Mouse (Mus musculus) T-cell, adult 66 days (primary cell): Measurements from ENCODE around the gene Klre1. TPM values are rescaled to one million over a fixed set of nuclear protein-coding genes. Genes with fewer than 3 reads are reported as not detected.

Source experiments
- total RNA-seq, 2 experiments: library from RNA; stranded (reverse); gene quantifications; 3 replicates in 1 of 2; 4 replicates in 1 of 2; pipeline ENCODE4 v1.2.4; 2023

Klre1 gene
- total RNA-seq, result 10 to 100 TPM in 1 of 2 experiments, 1 to 10 TPM in 1; 6.9 to 11.7 TPM

GRCm38 (mm10) chr6:129577605-129578004, at the start of gene Klre1:
Gene Klre1, plus strand, starts transcription at chr6:129577905.

GRCm38 (mm10) chr6:129532942-129533860, 44.5 kb upstream of the Klre1 start, which contains the start of gene Gabarapl1:
Gene Gabarapl1, plus strand, starts transcription at chr6:129533160.

GRCm38 (mm10) chr6:129591508-129591907, 13.8 kb downstream of the Klre1 start, which contains the start of gene Klrd1:
Gene Klrd1, plus strand, starts transcription at chr6:129591782.

GRCm38 (mm10) chr6:129623735-129624134, 46.0 kb downstream of the Klre1 start, which contains the start of gene Klrk1:
Gene Klrk1, minus strand, starts transcription at chr6:129623864.

Other genes starting within 250 kb of the Klre1 start
- not detected for gene 4922502D21Rik, start 246.1 kb upstream of the Klre1 start, total RNA-seq
- under 1 TPM; 0.50 to 0.96 TPM for gene Clec12a, start 235.2 kb upstream of the Klre1 start, total RNA-seq
- gene Clec12b, start 192.0 kb upstream of the Klre1 start, total RNA-seq, result not detected
- gene Clec1b, start 180.6 kb upstream of the Klre1 start, total RNA-seq, result under 1 TPM in 1 of 2 experiments, not detected in 1; 0.12 TPM
- gene Clec9a, start 169.0 kb upstream of the Klre1 start, total RNA-seq, result 1 to 10 TPM; 1.3 to 4.2 TPM
- gene Clec1a, start 125.9 kb upstream of the Klre1 start, total RNA-seq, result not detected
- not detected for gene Olr1, start 70.7 kb upstream of the Klre1 start, total RNA-seq
- not detected for gene Tmem52b, start 65.3 kb upstream of the Klre1 start, total RNA-seq
- gene Gabarapl1, start 44.7 kb upstream of the Klre1 start, total RNA-seq, result 10 to 100 TPM; 11.3 to 13.9 TPM
- 100 to 1,000 TPM; 149 to 163 TPM for gene Klrd1, start 13.9 kb downstream of the Klre1 start, total RNA-seq
- 10 to 100 TPM; 10.7 to 20.5 TPM for gene Klrk1, start 46.0 kb downstream of the Klre1 start, total RNA-seq
- 1 to 10 TPM; 1.3 to 2.2 TPM for gene Klrc3, start 65.4 kb downstream of the Klre1 start, total RNA-seq
- 1 to 10 TPM; 3.3 to 5.8 TPM for gene Klrc2, start 82.8 kb downstream of the Klre1 start, total RNA-seq
- 10 to 100 TPM in 1 of 2 experiments, 1 to 10 TPM in 1; 9.2 to 13.7 TPM for gene Klrc1, start 101.1 kb downstream of the Klre1 start, total RNA-seq
- gene Klri1, start 139.2 kb downstream of the Klre1 start, total RNA-seq, result 1 to 10 TPM in 1 of 2 experiments, under 1 TPM in 1; 0.71 to 3.6 TPM
- 1 to 10 TPM in 1 of 2 experiments, under 1 TPM in 1; 0.59 to 1.5 TPM for gene Klri2, start 162.6 kb downstream of the Klre1 start, total RNA-seq
- not detected for gene Gm156, start 206.4 kb downstream of the Klre1 start, total RNA-seq